Mouse (Mus musculus) B cell, adult 67 days (primary cell): ENCODE data around the gene Caskin1. TPM values are rescaled to one million over a fixed set of nuclear protein-coding genes. Genes with fewer than 3 reads are reported as not detected.

Experiments
- total RNA-seq, 2 experiments: library from RNA; stranded (reverse); gene quantifications; 4 replicates each; pipeline ENCODE4 v1.2.4; 2023

Gene Caskin1
- total RNA-seq = not detected

DNA sequence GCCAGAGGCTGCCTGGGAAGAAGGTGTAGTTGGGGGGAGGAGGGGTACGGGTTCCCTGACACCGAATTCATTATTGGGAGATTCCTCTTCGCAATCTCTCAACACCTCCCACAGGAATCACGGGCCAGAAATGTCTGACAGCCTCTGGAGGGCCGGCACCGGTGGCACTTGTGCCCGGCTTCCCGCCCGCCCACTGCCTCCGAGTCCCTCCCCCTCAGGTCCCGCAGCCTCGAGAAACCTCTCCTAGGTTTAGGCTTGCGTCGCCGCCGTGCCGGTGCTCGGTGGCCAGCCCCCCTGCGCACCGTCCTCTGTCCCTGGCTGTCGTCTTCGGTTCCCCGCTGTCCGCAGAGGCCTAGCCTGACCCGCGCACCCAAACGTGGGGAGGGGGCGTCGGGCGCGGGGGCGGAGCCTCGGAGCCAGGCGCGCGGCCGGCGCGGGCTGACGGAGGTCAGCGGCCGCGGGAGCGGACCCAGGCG lies at the start of gene Caskin1:
Gene Caskin1, plus strand, starts transcription at position 416 of the 476 bp plus-strand sequence.

DNA sequence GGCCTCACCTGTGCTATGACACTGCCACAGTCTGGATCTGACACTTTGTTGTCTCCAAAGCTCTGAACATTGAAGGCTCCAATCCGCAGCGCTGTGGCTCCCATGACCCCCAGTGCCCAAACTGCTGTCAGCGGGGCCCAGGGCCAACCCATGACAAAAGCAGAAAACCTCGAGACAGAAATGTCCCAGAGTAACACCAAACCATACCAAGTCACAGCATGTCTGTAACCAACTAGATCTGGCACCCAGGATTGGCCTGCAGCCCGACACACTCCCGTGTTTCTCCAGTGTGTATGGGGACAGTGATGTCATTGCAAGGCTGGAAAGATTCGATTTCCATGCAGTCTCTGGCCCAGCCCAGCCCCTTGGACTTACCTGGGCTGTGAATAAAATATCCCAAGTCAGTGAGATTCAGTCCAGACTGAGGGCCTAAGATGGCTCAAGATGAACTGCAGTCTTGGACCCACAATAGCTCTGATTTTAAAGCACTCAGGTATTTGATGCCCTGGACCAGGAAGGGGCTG lies 45.7 kb upstream of the Caskin1 start, which contains the start of gene Dnase1l2:
Gene Dnase1l2, minus strand, starts transcription at position 474 of the 524 bp plus-strand sequence.

DNA sequence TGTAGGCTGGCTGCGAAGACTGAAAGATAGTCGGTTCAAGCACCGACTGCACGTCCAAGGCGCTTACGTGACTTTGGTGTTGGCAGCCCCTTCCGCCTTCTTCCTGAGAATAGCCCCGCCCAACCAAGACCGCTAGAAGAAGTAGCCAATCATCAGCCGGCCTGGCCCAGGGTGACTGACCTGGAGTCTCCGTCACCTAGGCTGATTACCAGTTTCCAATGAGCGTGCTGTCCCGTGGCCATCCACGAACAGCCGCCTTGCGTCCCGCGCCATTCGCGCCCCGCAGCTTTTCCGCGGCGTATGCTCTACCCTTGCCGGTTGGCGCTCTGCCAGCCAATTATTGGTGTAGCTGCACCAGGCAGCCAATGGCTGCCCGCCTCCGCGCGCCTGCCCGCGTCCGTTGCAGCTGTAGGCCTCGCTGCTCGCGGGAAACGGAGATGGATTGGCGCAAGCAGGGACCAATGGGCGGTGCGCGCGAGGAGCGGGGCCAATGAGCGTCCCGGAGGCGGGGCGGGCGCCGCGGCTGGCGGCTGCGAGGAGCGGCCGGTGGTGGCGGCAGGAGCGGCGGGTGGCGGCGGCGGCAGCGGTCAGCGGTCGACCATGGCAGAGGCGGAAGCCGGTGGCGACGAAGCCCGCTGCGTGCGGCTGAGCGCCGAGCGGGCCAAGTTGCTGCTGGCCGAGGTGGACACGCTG lies 18.3 kb upstream of the Caskin1 start, which contains the start of the genes E4f1 and Pgp:
Gene E4f1, minus strand, starts transcription at position 404 of the 693 bp plus-strand sequence.
Gene Pgp, plus strand, starts transcription at position 483 of the 693 bp plus-strand sequence.

DNA sequence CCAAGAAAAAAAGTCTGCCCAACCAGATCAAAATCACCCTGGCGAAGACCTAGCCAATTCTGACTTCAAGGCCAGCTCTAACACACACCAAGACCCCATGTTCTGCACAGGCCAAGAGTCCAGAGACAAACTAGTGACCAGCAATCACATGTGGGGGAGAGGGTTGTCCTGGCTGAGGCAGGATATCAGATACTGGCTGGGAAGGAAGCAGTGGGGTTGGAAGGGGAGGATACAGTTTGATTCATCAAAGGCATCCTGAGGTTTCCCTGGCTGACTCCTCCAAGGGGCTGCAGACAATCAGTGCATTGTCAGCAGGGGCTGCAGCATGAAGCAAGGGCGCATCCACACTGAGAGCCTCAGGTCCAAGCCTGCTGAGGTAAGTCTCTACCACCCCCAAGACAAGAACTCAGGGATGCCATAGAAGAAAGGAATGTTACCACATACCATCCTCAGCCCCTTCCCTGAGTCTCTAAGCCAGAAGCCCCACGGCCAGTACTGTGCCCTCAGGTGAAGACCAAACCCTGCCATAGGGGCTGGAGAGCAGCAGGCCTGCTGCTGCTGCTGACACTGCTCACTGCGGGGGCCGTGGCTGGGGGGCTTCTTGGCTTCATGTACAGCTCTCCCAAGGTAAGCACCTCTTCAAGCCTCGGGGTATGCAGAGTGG lies 14.7 kb upstream of the Caskin1 start, which contains the start of gene Bricd5:
Gene Bricd5, plus strand, starts transcription at position 273 of the 664 bp plus-strand sequence.

GRCm38 (mm10) chr17:24478663-24479380 lies 9.6 kb upstream of the Caskin1 start, which contains the start of gene Mlst8:
TSS of gene Mlst8 (minus strand) at chr17:24479078.

GRCm38 (mm10) chr17:24527723-24528559 lies 39.5 kb downstream of the Caskin1 start, which contains the start of gene Traf7:
TSS of gene Traf7 (minus strand) at chr17:24527938.

DNA sequence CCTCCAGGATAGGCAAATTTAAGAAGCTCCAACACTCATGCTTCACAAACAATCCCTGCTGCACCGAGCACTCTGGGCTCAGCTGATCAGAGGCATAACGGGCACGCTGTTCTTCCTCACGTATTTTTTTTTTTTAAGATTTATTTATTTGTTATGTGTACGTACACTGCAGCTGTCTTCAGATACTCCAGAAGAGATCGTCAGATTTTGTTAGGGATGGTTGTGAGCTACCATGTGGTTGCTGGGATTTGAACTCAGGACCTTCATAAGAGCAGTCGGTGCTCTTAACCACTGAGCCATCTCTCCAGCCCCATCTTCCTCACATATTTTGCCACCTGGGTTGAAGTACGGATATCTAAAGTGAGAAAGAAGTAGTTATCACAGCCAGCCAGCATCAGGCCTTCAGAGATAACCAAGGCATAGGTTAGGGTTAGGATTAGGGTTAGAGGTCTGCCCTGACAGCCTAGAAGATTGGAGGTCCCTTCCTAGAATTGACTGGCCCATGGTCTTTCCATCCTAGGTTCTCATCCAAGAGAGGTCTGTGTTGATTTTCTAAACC lies 45.8 kb downstream of the Caskin1 start, which contains the start of gene Rab26:
Gene Rab26, minus strand, starts transcription at position 51 of the 559 bp plus-strand sequence.

GRCm38 (mm10) chr17:24549618-24550415 lies 61.4 kb downstream of the Caskin1 start, which contains the start of gene Pkd1:
TSS of gene Pkd1 (plus strand) at chr17:24549834.

Other genes starting within 250 kb of the Caskin1 start
- 1 to 10 TPM; 8.0 to 8.6 TPM for gene Ccnf, start 237.1 kb upstream of the Caskin1 start, total RNA-seq
- gene Abca17, start 137.5 kb upstream of the Caskin1 start, total RNA-seq = under 1 TPM in 1 of 2 experiments, not detected in 1; 0.42 TPM
- 10 to 100 TPM; 64.0 to 67.1 TPM for gene Abca3, start 136.7 kb upstream of the Caskin1 start, total RNA-seq
- gene Rnps1, start 74.0 kb upstream of the Caskin1 start, total RNA-seq = 100 to 1,000 TPM; 146 to 147 TPM
- 10 to 100 TPM; 31.8 to 32.7 TPM for gene Eci1, start 62.0 kb upstream of the Caskin1 start, total RNA-seq
- gene Dnase1l2, start 45.5 kb upstream of the Caskin1 start, total RNA-seq = 1 to 10 TPM; 6.0 to 6.6 TPM
- gene E4f1, start 18.3 kb upstream of the Caskin1 start, total RNA-seq = 10 to 100 TPM; 68.6 to 72.5 TPM
- 10 to 100 TPM; 22.1 to 22.6 TPM for gene Pgp, start 18.2 kb upstream of the Caskin1 start, total RNA-seq
- 1 to 10 TPM in 1 of 2 experiments, under 1 TPM in 1; 0.96 to 2.7 TPM for gene Bricd5, start 14.7 kb upstream of the Caskin1 start, total RNA-seq
- 10 to 100 TPM; 24.9 to 30.6 TPM for gene Mlst8, start 9.5 kb upstream of the Caskin1 start, total RNA-seq
- 100 to 1,000 TPM; 202 to 220 TPM for gene Traf7, start 39.3 kb downstream of the Caskin1 start, total RNA-seq
- gene Rab26, start 45.6 kb downstream of the Caskin1 start, total RNA-seq = 1 to 10 TPM; 1.1 to 1.5 TPM
- 10 to 100 TPM; 75.3 to 80.9 TPM for gene Pkd1, start 61.2 kb downstream of the Caskin1 start, total RNA-seq
- 100 to 1,000 TPM in 1 of 2 experiments, 10 to 100 TPM in 1; 97.7 to 108 TPM for gene Tsc2, start 144.0 kb downstream of the Caskin1 start, total RNA-seq
- gene Nthl1, start 144.1 kb downstream of the Caskin1 start, total RNA-seq = 1 to 10 TPM; 4.1 to 7.8 TPM
- under 1 TPM in 1 of 2 experiments, not detected in 1; 0.30 TPM for gene Slc9a3r2, start 161.7 kb downstream of the Caskin1 start, total RNA-seq
- not detected for gene Npw, start 169.9 kb downstream of the Caskin1 start, total RNA-seq
- gene Zfp598, start 181.1 kb downstream of the Caskin1 start, total RNA-seq = 10 to 100 TPM; 60.3 to 60.7 TPM
- gene Syngr3, start 201.4 kb downstream of the Caskin1 start, total RNA-seq = under 1 TPM in 1 of 2 experiments, not detected in 1; 0.50 TPM
- gene Gfer, start 207.6 kb downstream of the Caskin1 start, total RNA-seq = 10 to 100 TPM; 15.8 to 17.5 TPM
- gene Noxo1, start 207.6 kb downstream of the Caskin1 start, total RNA-seq = 1 to 10 TPM; 5.5 to 7.4 TPM
- 10 to 100 TPM; 30.5 to 32.5 TPM for gene Tbl3, start 219.1 kb downstream of the Caskin1 start, total RNA-seq
- gene Rnf151, start 229.5 kb downstream of the Caskin1 start, total RNA-seq = not detected
- gene Rps2, start 229.5 kb downstream of the Caskin1 start, total RNA-seq = 1,000 to 10,000 TPM; 1,102 to 1,132 TPM
- gene Ndufb10, start 235.9 kb downstream of the Caskin1 start, total RNA-seq = 10 to 100 TPM; 67.1 to 79.0 TPM
- not detected for gene Rpl3l, start 239.2 kb downstream of the Caskin1 start, total RNA-seq
- 10 to 100 TPM; 31.6 to 34.3 TPM for gene Msrb1, start 248.0 kb downstream of the Caskin1 start, total RNA-seq